Mouse (Mus musculus) hindbrain, embryonic 11.5 days (tissue): ENCODE measurements around the gene Ralgapa1. TPM values are rescaled to one million over a fixed set of nuclear protein-coding genes. Genes with fewer than 3 reads are reported as not detected.
"Not testable (repeated sequence)": the region's sequence is repeated elsewhere in the genome, so short reads cannot be mapped to it uniquely, and the experiment has no call there.

ENCODE experiments used
- ATAC-seq: fragments of 200-750 bp; cut with Nextera tagmentation; 2 replicates; pipeline ENCODE4 v1.8.0; 2017; ENCODE audit warnings: mild to moderate bottlenecking, moderate TSS enrichment, moderate library complexity; ENCODE audit not compliant: low FRiP score
- DNase-seq: peaks from one replicate; pipeline ENCODE4 v3.0.0-alpha.2; 2015; ENCODE audit warnings: low spot score
- H3K27ac ChIP-seq: fragments of 300-500 bp; sonication (generic); 2 replicates; pipeline ENCODE4 v1.5.1; 2014; ENCODE audit warnings: mild to moderate bottlenecking, low read depth, low read length
- H3K27me3 ChIP-seq: fragments of 300-500 bp; sonication (generic); 2 replicates; pipeline ENCODE4 v1.6.1; 2014; ENCODE audit warnings: mild to moderate bottlenecking, low read length, moderate library complexity, mixed read lengths; ENCODE audit not compliant: control insufficient read depth, insufficient read depth
- H3K36me3 ChIP-seq: fragments of 300-500 bp; sonication (generic); 2 replicates; pipeline ENCODE4 v1.6.1; 2014; ENCODE audit warnings: mild to moderate bottlenecking, low read length, moderate library complexity, mixed read lengths; ENCODE audit not compliant: control insufficient read depth, insufficient read depth
- H3K4me1 ChIP-seq: fragments of 300-500 bp; sonication (generic); replicated peaks from 2 replicates; pipeline ENCODE4 v1.6.1; 2014; ENCODE audit warnings: low read length, mixed read lengths; ENCODE audit not compliant: control insufficient read depth, insufficient read depth
- H3K4me2 ChIP-seq: fragments of 300-500 bp; sonication (generic); replicated peaks from 2 replicates; pipeline ENCODE4 v1.6.1; 2014; ENCODE audit warnings: mild to moderate bottlenecking, low read depth, low read length
- H3K4me3 ChIP-seq: fragments of 300-500 bp; sonication (generic); 2 replicates; pipeline ENCODE4 v1.5.1; 2014; ENCODE audit warnings: low read depth, low read length
- H3K9ac ChIP-seq: fragments of 300-500 bp; sonication (generic); 2 replicates; pipeline ENCODE4 v1.6.1; 2014; ENCODE audit warnings: low read depth, low read length
- H3K9me3 ChIP-seq: fragments of 300-500 bp; sonication (generic); 2 replicates; pipeline ENCODE4 v1.6.1; 2016; ENCODE audit warnings: low read length; ENCODE audit not compliant: control insufficient read depth
- WGBS: fragments of 180-500 bp; shearing (Covaris S2); extraction: QIAGEN DNeasy Blood & Tissue Kit; methylation state at CpG from one replicate; pipeline ENCODE4 v1.1.7; 2014; 5-methylcytosine and 5-hydroxymethylcytosine counted together
- polyA plus RNA-seq: library from polyadenylated mRNA; unstranded; fragments of >200 nt; fragmentation: Nextera tagmentation; extraction: Ambion mirVana; gene quantifications from 2 replicates; pipeline ENCODE4 v1.2.1, GENCODE M21; 2014

The Ralgapa1 gene
- polyA plus RNA-seq, 1 experiment from 2014 or later: 25.7 TPM

DNA sequence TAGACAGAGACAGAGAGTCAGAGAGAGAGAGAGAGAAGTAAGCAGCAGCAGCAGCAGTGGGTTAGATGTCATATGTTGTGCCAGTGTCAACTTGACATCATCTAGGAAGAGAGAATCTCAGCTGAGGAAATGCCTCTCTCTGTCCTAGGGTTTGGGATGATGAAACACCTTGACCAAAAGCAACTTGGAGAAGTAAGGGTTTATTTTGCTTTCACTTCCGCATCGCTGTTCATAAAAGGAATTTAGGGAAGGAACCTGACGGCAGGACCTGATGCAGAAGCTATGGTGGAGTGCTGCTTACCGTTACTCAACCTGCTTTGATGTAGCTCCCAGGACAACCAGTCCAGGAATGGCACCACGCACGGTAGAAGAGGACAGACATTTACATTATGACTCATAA is 3.1 kb upstream of the Ralgapa1 start:
- no peaks in the 10 kb centered on the region for H3K27me3 ChIP-seq
- WGBS: 88% methylated on average over 6 of the region's 6 CpGs
- H3K9ac ChIP-seq: no peak overlapping the region
- H3K4me3 ChIP-seq: no peak overlapping the region
- H3K9me3 ChIP-seq: no peaks in the 10 kb centered on the region
- H3K36me3 ChIP-seq: no peaks in the 10 kb centered on the region
- ATAC-seq: no peak
- no peak overlapping the region for H3K27ac ChIP-seq
- H3K4me1 ChIP-seq: no peaks in the 10 kb centered on the region
- no peak for DNase-seq
- H3K4me2 ChIP-seq: no peak overlapping the region

DNA sequence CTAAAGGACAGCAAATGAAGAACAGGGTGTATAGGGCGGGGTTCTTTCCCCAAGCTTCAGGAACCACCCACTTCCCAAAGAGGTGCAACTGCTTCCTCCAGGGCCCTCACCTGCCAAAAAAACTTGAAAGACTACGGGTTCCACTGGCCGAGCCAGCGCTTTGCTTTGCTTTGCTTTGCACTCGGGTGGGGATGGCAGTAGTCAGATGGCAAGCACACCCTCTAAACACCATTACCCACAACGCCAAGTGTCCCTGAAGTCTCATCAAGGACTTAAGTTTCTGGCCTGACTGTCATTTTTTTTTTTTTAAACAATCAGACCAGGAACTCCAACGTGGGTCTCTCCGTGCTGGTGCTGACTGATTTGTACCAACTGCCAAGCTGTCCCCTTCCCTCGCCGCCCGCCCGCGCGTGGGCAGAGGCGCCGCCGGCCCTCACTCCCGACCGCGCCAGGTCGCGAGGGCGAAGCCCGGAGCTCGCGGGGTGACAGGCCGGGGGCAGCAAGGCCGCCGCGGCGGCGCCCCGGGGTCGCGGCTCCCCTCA is 777 bp downstream of the Ralgapa1 start:
- Histone ChIP-seq H3K4me1 (no peaks in the 10 kb centered on the region), H3K36me3 (no peaks in the 10 kb centered on the region)
- ATAC-seq: peak; percentile 5; the same call in 1 of the 2 replicates

DNA sequence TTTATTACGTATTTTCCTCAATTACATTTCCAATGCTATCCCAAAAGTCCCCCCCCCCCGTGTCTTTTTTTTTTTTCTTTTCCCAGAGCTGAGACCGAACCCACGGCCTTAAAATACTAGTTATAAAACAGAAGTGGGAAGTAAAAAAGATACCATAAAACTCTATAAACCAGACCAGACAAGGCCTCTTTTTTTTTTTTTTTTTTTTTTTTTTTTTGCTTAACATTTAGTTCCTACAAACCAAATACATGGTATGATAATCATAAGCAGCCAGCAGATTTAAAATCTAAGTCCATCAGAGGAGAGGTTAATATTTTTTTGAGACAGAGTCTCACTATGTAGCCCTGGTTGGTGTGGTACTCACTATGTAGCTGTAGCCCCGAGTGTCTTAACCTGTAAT is 4.5 kb downstream of the Ralgapa1 start:
- Histone ChIP-seq H3K27ac (no peak overlapping the region), H3K9me3 (no peaks in the 10 kb centered on the region), H3K9ac (no peak overlapping the region), H3K4me3 (no peak overlapping the region), H3K4me2 (no peak overlapping the region), H3K36me3 (no peaks in the 10 kb centered on the region), H3K27me3 (no peaks in the 10 kb centered on the region), H3K4me1 (no peaks in the 10 kb centered on the region)
- ATAC-seq: no peak
- no peak for DNase-seq
- WGBS: 95% methylated on average over 5 of the region's 5 CpGs

More for the DNA sequence above, 777 bp downstream of the Ralgapa1 start:
- 1% methylated on average over 29 of the region's 35 CpGs for WGBS
- peak overlapping the region; percentile 90 for H3K9ac ChIP-seq
- H3K27me3 ChIP-seq: no peaks in the 10 kb centered on the region
- H3K4me3 ChIP-seq: peak overlapping the region; percentile 76
- peak overlapping the region; percentile 95 for H3K27ac ChIP-seq
- no peak for DNase-seq
- no peaks in the 10 kb centered on the region for H3K9me3 ChIP-seq
- peak overlapping the region; percentile 60 for H3K4me2 ChIP-seq

DNA sequence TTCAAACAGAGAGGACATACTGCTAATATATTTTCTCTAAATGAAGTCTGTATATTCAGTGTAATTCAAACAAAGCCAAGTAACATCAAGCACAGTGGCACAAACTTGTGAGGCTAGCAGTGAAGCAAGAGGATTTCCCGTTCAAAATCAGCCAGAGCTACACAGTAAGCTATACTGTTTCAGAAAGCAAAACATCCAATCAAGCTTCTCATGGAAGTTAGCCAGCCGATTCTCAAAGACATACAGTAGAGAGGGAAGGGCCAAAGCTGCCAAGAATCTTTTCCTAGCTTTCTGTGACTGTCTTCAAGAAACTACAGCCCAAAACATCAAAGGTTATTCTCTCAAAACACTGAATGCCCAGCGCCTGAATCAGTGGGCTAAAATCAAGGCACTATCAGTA is 15.9 kb downstream of the Ralgapa1 start:
- H3K4me2 ChIP-seq: no peak overlapping the region
- WGBS: 78% methylated on average over 3 of the region's 3 CpGs
- no peak for ATAC-seq
- H3K27me3 ChIP-seq: no peaks in the 10 kb centered on the region
- H3K9ac ChIP-seq: no peak overlapping the region
- no peak overlapping the region for H3K4me3 ChIP-seq
- no peaks in the 10 kb centered on the region for H3K4me1 ChIP-seq
- no peak for DNase-seq
- no peaks in the 10 kb centered on the region for H3K36me3 ChIP-seq
- no peak overlapping the region for H3K27ac ChIP-seq
- no peaks in the 10 kb centered on the region for H3K9me3 ChIP-seq

DNA sequence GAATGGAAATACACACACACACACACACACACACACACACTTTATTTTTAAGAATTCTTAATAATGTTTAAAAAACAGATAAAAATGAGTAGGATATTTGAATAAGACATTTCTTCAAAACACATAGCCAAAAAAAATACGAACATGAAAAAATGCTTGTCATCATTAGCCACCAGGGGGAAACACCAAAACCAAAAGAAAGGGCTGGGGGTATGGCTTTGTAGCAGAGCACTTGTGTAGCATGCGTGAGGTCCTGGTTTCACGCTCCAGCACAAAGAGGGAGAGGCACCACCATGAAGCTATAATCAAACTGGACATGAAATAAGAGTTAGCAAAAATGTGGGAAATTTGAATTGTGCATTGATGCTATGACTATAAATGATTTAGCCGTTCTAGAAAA is 19.8 kb downstream of the Ralgapa1 start:
- H3K36me3 ChIP-seq: no peaks in the 10 kb centered on the region
- no peak overlapping the region for H3K4me3 ChIP-seq
- no peak overlapping the region for H3K4me2 ChIP-seq
- whole genome bisulfite sequencing: 89% methylated on average over 4 of the region's 4 CpGs
- H3K9ac ChIP-seq: no peak overlapping the region
- no peaks in the 10 kb centered on the region for H3K9me3 ChIP-seq
- no peaks in the 10 kb centered on the region for H3K4me1 ChIP-seq
- no peak overlapping the region for H3K27ac ChIP-seq
- no peak for DNase-seq
- ATAC-seq: no peak
- no peaks in the 10 kb centered on the region for H3K27me3 ChIP-seq

DNA sequence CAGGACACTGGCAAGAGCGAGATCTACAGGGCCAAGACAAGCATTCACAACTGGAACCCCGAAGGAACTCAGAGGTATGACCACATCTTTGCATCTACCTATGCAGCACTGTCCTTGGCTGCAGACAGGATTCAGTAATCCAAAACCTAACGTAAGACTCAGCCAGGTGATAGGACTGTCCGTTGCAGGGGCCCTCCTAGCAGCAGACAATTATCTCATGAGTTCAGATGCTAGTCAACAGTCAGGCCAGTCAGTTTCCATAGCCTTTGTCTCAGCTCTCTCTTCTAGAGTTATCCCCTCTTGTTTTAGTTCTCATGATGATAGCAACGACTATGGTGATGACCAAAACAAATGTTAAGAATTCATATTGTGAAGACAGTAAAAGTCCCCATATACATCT is 20.8 kb downstream of the Ralgapa1 start:
- Histone ChIP-seq H3K27me3 (no peaks in the 10 kb centered on the region), H3K9me3 (no peaks in the 10 kb centered on the region), H3K4me2 (no peak overlapping the region), H3K4me3 (no peak overlapping the region), H3K9ac (no peak overlapping the region), H3K27ac (no peak overlapping the region), H3K36me3 (no peaks in the 10 kb centered on the region), H3K4me1 (no peaks in the 10 kb centered on the region)
- DNase-seq (no peak), ATAC-seq (no peak)
- WGBS: 88% methylated on average over 5 of the region's 5 CpGs

DNA sequence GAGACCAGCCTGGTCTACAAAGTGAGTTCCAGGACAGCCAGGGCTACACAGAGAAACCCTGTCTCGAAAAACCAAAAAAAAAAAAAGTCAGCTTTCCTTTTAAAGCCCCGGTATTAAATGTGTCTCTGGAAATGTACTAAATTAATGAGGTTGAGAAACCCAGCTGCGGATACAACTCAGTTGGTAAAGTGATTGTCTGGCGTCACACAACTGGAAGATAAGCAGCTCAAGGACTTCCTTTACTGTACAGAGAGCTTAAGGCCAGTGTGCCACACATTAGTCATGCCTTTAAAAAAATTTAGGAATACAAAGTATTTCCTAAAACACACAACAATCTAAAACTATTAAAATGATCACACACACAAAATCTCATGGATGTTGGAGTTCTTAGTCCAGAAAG is 22.2 kb downstream of the Ralgapa1 start:
- Histone ChIP-seq H3K9me3 (no peaks in the 10 kb centered on the region), H3K27me3 (no peaks in the 10 kb centered on the region), H3K4me2 (no peak overlapping the region), H3K36me3 (no peaks in the 10 kb centered on the region), H3K4me1 (no peaks in the 10 kb centered on the region), H3K4me3 (no peak overlapping the region), H3K27ac (no peak overlapping the region), H3K9ac (no peak overlapping the region)
- 90% methylated on average over 4 of the region's 4 CpGs for WGBS
- ATAC-seq (no peak), DNase-seq (no peak)

DNA sequence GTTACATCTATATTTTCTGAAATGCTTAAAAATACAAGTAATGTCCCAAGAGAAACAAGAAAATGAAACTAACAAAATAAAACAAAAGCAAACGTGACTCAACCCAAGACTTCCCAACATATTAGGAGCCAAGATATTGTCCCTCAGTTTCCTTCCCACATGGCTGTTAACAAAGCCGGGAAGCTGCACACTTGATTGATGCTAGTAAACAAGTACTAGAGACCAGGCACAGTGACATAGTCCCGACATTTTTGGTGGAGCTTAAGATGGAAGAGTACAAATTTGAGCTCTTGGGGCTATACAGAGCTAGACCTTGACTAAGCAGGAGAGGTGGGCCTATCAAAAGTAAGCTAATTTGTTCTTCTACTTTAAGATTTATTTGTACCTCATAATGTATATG is 23.9 kb downstream of the Ralgapa1 start:
- H3K27me3 ChIP-seq: no peaks in the 10 kb centered on the region
- H3K4me1 ChIP-seq: no peaks in the 10 kb centered on the region
- H3K4me3 ChIP-seq: no peak overlapping the region
- no peak overlapping the region for H3K4me2 ChIP-seq
- DNase-seq: no peak
- 87% methylated on average over 3 of the region's 3 CpGs for WGBS
- ATAC-seq: no peak
- no peak overlapping the region for H3K27ac ChIP-seq
- no peaks in the 10 kb centered on the region for H3K36me3 ChIP-seq
- H3K9me3 ChIP-seq: no peaks in the 10 kb centered on the region
- H3K9ac ChIP-seq: no peak overlapping the region

DNA sequence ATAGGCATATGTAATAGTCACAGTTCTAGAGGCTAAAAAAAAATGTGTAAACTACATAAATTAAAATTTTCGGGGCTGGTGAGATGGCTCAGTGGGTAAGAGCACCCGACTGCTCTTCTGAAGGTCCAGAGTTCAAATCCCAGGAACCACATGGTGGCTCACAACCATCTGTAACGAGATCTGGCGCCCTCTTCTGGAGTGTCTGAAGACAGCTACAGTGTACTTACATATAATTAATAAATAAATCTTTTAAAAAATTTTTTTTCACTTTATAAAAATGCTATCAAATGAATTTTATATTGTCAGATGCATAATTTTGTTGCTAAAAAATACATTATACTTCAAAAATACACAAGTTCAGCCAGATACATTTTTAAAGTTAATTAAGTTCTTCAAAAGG is 26.5 kb downstream of the Ralgapa1 start:
- H3K4me3 ChIP-seq, H3K4me1 ChIP-seq, H3K27ac ChIP-seq, H3K9me3 ChIP-seq, H3K4me2 ChIP-seq, DNase-seq, H3K9ac ChIP-seq, H3K36me3 ChIP-seq, H3K27me3 ChIP-seq, ATAC-seq: not testable (repeated sequence)
- WGBS: 72% methylated on average over 4 of the region's 4 CpGs
